Mouse (Mus musculus): Measurements from ENCODE around the gene Xkr8.
A peak's percentile ranks its signal among the peaks of the same experiment; 100 is the strongest.

- peak; percentile 82 for TF ChIP-seq CTCF (IDR thresholded peaks at IDR 0.05; ENCODE audit: control insufficient read depth, insufficient read depth, low read length)
- TF ChIP-seq POLR2A (IDR thresholded peaks at IDR 0.05; ENCODE audit: borderline replicate concordance, control insufficient read depth, low read depth, low read length): no peak
These were observed 55.4 kb downstream of the Xkr8 start for GRCm38 (mm10) chr4:132676771-132677539.

Measured in bone marrow, adult 2 months (tissue).